Mouse (Mus musculus) heart, embryonic 12.5 days (tissue): Measurements from ENCODE around the gene Pax7. TPM values are rescaled to one million over a fixed set of nuclear protein-coding genes. Genes with fewer than 3 reads are reported as not detected.

Experiments used
- ATAC-seq: fragments of 200-750 bp; cut with Nextera tagmentation; 2 replicates; pipeline ENCODE4 v1.8.0; 2017; ENCODE audit warnings: moderate TSS enrichment, moderate library complexity; ENCODE audit not compliant: insufficient number of reproducible peaks, low FRiP score
- H3K27ac ChIP-seq: fragments of 300-500 bp; sonication (generic); 2 replicates; pipeline ENCODE4 v1.5.1; 2016; ENCODE audit warnings: mild to moderate bottlenecking, moderate library complexity; ENCODE audit not compliant: poor library complexity, severe bottlenecking
- H3K27me3 ChIP-seq: fragments of 300-500 bp; sonication (generic); replicated peaks from 2 replicates; pipeline ENCODE4 v1.6.1; 2016; ENCODE audit warnings: mild to moderate bottlenecking, moderate library complexity
- H3K36me3 ChIP-seq: fragments of 300-500 bp; sonication (generic); 2 replicates; pipeline ENCODE4 v1.6.1; 2016; ENCODE audit warnings: mild to moderate bottlenecking, moderate library complexity
- H3K4me1 ChIP-seq: fragments of 300-500 bp; sonication (generic); replicated peaks from 2 replicates; pipeline ENCODE4 v1.6.1; 2016; ENCODE audit warnings: mild to moderate bottlenecking
- H3K4me2 ChIP-seq: fragments of 300-500 bp; sonication (generic); 2 replicates; pipeline ENCODE4 v1.6.1; 2016; ENCODE audit warnings: mild to moderate bottlenecking, moderate library complexity
- H3K4me3 ChIP-seq: fragments of 300-500 bp; sonication (generic); 2 replicates; pipeline ENCODE4 v1.5.1; 2016; ENCODE audit warnings: mild to moderate bottlenecking
- H3K9ac ChIP-seq: fragments of 300-500 bp; sonication (generic); 2 replicates; pipeline ENCODE4 v1.6.1; 2016; ENCODE audit warnings: mild to moderate bottlenecking, moderate library complexity
- H3K9me3 ChIP-seq: fragments of 300-500 bp; sonication (generic); replicated peaks from 2 replicates; pipeline ENCODE4 v1.6.1; 2016; ENCODE audit warnings: mild to moderate bottlenecking, moderate library complexity
- WGBS: fragments of 180-500 bp; shearing (Covaris S2); methylation state at CpG from one replicate; pipeline ENCODE4 v1.1.7; 2016; 5-methylcytosine and 5-hydroxymethylcytosine counted together
- polyA plus RNA-seq: library from polyadenylated mRNA; unstranded; fragments of >200 nt; fragmentation: Nextera tagmentation; extraction: Ambion mirVana; gene quantifications from 2 replicates; pipeline ENCODE4 v1.2.1, GENCODE M21; 2016

Gene Pax7
- polyA plus RNA-seq, 1 experiment from 2014 or later: 0.06 TPM

- Histone ChIP-seq H3K4me1 (peaks cover 14% of the 10 kb centered on the region), H3K4me3 (no peak overlapping the region), H3K27ac (no peak overlapping the region), H3K9ac (no peak overlapping the region), H3K9me3 (no peaks in the 10 kb centered on the region), H3K4me2 (no peak overlapping the region), H3K36me3 (no peaks in the 10 kb centered on the region), H3K27me3 (peaks cover 97% of the 10 kb centered on the region)
- WGBS: 9% methylated on average over 7 of the region's 8 CpGs
- no peak for ATAC-seq
Observed at GRCm38 (mm10) chr4:139850547-139851170, 17.3 kb upstream of the Pax7 start.

- no peaks in the 10 kb centered on the region; the same call in 1 of the 2 replicates for H3K9me3 ChIP-seq
- no peak overlapping the region for H3K4me2 ChIP-seq
- H3K4me3 ChIP-seq: no peak overlapping the region
- no peaks in the 10 kb centered on the region for H3K36me3 ChIP-seq
- H3K27ac ChIP-seq: no peak overlapping the region
- no peak overlapping the region for H3K9ac ChIP-seq
- 8% methylated on average over 7 of the region's 7 CpGs for WGBS
- ATAC-seq: no peak
- no peaks in the 10 kb centered on the region for H3K4me1 ChIP-seq
- peaks cover 97% of the 10 kb centered on the region for H3K27me3 ChIP-seq
Observed at GRCm38 (mm10) chr4:139843456-139843855, 10.1 kb upstream of the Pax7 start.

- H3K4me1 ChIP-seq: no peaks in the 10 kb centered on the region
- peaks cover 97% of the 10 kb centered on the region for H3K27me3 ChIP-seq
- H3K27ac ChIP-seq: no peak overlapping the region
- 57% methylated on average over 7 of the region's 7 CpGs for WGBS
- no peak for ATAC-seq
- H3K9me3 ChIP-seq: no peaks in the 10 kb centered on the region; the same call in 1 of the 2 replicates
- H3K9ac ChIP-seq: no peak overlapping the region
- no peaks in the 10 kb centered on the region for H3K36me3 ChIP-seq
- H3K4me3 ChIP-seq: no peak overlapping the region
- H3K4me2 ChIP-seq: no peak overlapping the region
Observed at GRCm38 (mm10) chr4:139842919-139843318, 9.6 kb upstream of the Pax7 start.

- no peaks in the 10 kb centered on the region for H3K4me1 ChIP-seq
- no peaks in the 10 kb centered on the region for H3K36me3 ChIP-seq
- H3K9me3 ChIP-seq: no peaks in the 10 kb centered on the region; the same call in 1 of the 2 replicates
- H3K4me2 ChIP-seq: no peak overlapping the region
- H3K27me3 ChIP-seq: peaks cover 100% of the 10 kb centered on the region
- H3K4me3 ChIP-seq: no peak overlapping the region
- no peak overlapping the region for H3K27ac ChIP-seq
- H3K9ac ChIP-seq: no peak overlapping the region
- WGBS: 70% methylated on average over 9 of the region's 9 CpGs
- ATAC-seq: no peak
Observed at GRCm38 (mm10) chr4:139840939-139841500, 7.7 kb upstream of the Pax7 start.

- Histone ChIP-seq H3K4me1 (no peaks in the 10 kb centered on the region), H3K4me2 (no peak overlapping the region), H3K27ac (no peak overlapping the region), H3K9me3 (no peaks in the 10 kb centered on the region; the same call in 1 of the 2 replicates), H3K9ac (no peak overlapping the region), H3K27me3 (peaks cover 100% of the 10 kb centered on the region), H3K4me3 (no peak overlapping the region), H3K36me3 (no peaks in the 10 kb centered on the region)
- WGBS: 67% methylated on average over 4 of the region's 4 CpGs
- no peak for ATAC-seq
Observed at GRCm38 (mm10) chr4:139840442-139840841, 7.1 kb upstream of the Pax7 start.

GRCm38 (mm10) chr4:139836681-139837080 lies 3.4 kb upstream of the Pax7 start:
- Histone ChIP-seq H3K4me1 (peaks cover 10% of the 10 kb centered on the region), H3K4me3 (no peak overlapping the region), H3K27ac (no peak overlapping the region), H3K9me3 (no peaks in the 10 kb centered on the region; the same call in 1 of the 2 replicates), H3K27me3 (peaks cover 99% of the 10 kb centered on the region), H3K4me2 (no peak overlapping the region), H3K9ac (no peak overlapping the region), H3K36me3 (no peaks in the 10 kb centered on the region)
- no peak for ATAC-seq
- 3% methylated on average over 5 of the region's 5 CpGs for WGBS

GRCm38 (mm10) chr4:139836196-139836595 lies 2.9 kb upstream of the Pax7 start:
- Histone ChIP-seq H3K27me3 (peaks cover 99% of the 10 kb centered on the region), H3K27ac (no peak overlapping the region), H3K36me3 (no peaks in the 10 kb centered on the region), H3K9me3 (no peaks in the 10 kb centered on the region; the same call in 1 of the 2 replicates), H3K9ac (no peak overlapping the region), H3K4me3 (no peak overlapping the region), H3K4me1 (peaks cover 10% of the 10 kb centered on the region), H3K4me2 (no peak overlapping the region)
- ATAC-seq: no peak
- WGBS: 4% methylated on average over 8 of the region's 8 CpGs

- 2% methylated on average over 17 of the region's 17 CpGs for WGBS
- Histone ChIP-seq H3K9ac (no peak overlapping the region), H3K4me1 (peaks cover 10% of the 10 kb centered on the region), H3K9me3 (no peaks in the 10 kb centered on the region), H3K4me2 (no peak overlapping the region), H3K27ac (no peak overlapping the region), H3K27me3 (peaks cover 99% of the 10 kb centered on the region), H3K36me3 (no peaks in the 10 kb centered on the region), H3K4me3 (no peak overlapping the region)
- ATAC-seq: no peak
Observed at GRCm38 (mm10) chr4:139833817-139834401, 581 bp upstream of the Pax7 start.

GRCm38 (mm10) chr4:139832281-139833035 lies 870 bp downstream of the Pax7 start:
- H3K4me1 ChIP-seq: peaks cover 10% of the 10 kb centered on the region
- WGBS: under 1% methylated on average over 55 of the region's 55 CpGs
- H3K27ac ChIP-seq: no peak overlapping the region
- H3K9ac ChIP-seq: peak overlapping the region; percentile 31; the same call in 1 of the 2 replicates
- no peaks in the 10 kb centered on the region for H3K9me3 ChIP-seq
- peak overlapping the region; percentile 33 for H3K4me3 ChIP-seq
- peaks cover 99% of the 10 kb centered on the region for H3K27me3 ChIP-seq
- no peaks in the 10 kb centered on the region for H3K36me3 ChIP-seq
- H3K4me2 ChIP-seq: peak overlapping the region; percentile 52
- no peak for ATAC-seq

- Histone ChIP-seq H3K9ac (no peak overlapping the region), H3K27ac (no peak overlapping the region), H3K4me1 (peaks cover 10% of the 10 kb centered on the region), H3K9me3 (no peaks in the 10 kb centered on the region), H3K4me2 (no peak overlapping the region), H3K4me3 (no peak overlapping the region), H3K27me3 (peaks cover 99% of the 10 kb centered on the region), H3K36me3 (no peaks in the 10 kb centered on the region)
- no peak for ATAC-seq
- under 1% methylated on average over 57 of the region's 57 CpGs for WGBS
Observed at GRCm38 (mm10) chr4:139831501-139832230, 1.7 kb downstream of the Pax7 start.
